Mouse (Mus musculus) layer of hippocampus, adult 8-10 months (tissue): ENCODE results near the gene Ppara. TPM values are rescaled to one million over a fixed set of nuclear protein-coding genes. Genes with fewer than 3 reads are reported as not detected.
A peak's percentile ranks its signal among the peaks of the same experiment; 100 is the strongest.

Experiments
- DNase-seq, 2 experiments: peaks; one replicate each; pipeline ENCODE4 v3.0.0; 2022; ENCODE audit warnings: low spot score in 2 of 2
- total RNA-seq, 4 experiments: library from RNA; stranded (reverse); gene quantifications; 2 replicates each; pipeline ENCODE4 v1.2.4; 2022

Ppara gene
- total RNA-seq, 4 experiments from 2014 or later = 2.8 to 5.1 (median 4.2) TPM

GRCm38 (mm10) chr15:85705013-85705528 lies 29.7 kb upstream of the Ppara start:
- DNase-seq = no peak

GRCm38 (mm10) chr15:85705566-85706332 lies 29.0 kb upstream of the Ppara start:
- DNase-seq = no peak

GRCm38 (mm10) chr15:85706527-85706926 lies 28.3 kb upstream of the Ppara start:
- no peak for DNase-seq

- DNase-seq = no peak
These were observed 27.8 kb upstream of the Ppara start for GRCm38 (mm10) chr15:85707017-85707416.

- no peak for DNase-seq
These were observed 27.2 kb upstream of the Ppara start for GRCm38 (mm10) chr15:85707458-85708030.

GRCm38 (mm10) chr15:85708217-85708616 lies 26.6 kb upstream of the Ppara start:
- DNase-seq = no peak

GRCm38 (mm10) chr15:85708843-85709242 lies 25.9 kb upstream of the Ppara start:
- DNase-seq = no peak

GRCm38 (mm10) chr15:85709268-85709973 lies 25.4 kb upstream of the Ppara start:
- peak; percentile 87 to 93 for DNase-seq

- DNase-seq = peak; percentile 76 to 80
These were observed 24.6 kb upstream of the Ppara start for GRCm38 (mm10) chr15:85710179-85710578.

- no peak for DNase-seq
These were observed 23.9 kb upstream of the Ppara start for GRCm38 (mm10) chr15:85710641-85711580.

GRCm38 (mm10) chr15:85712565-85713168 lies 22.1 kb upstream of the Ppara start:
- DNase-seq = no peak

- no peak for DNase-seq
These were observed 21.4 kb upstream of the Ppara start for GRCm38 (mm10) chr15:85713417-85713816.

GRCm38 (mm10) chr15:85715059-85715458 lies 19.7 kb upstream of the Ppara start:
- DNase-seq = no peak

GRCm38 (mm10) chr15:85716045-85716444 lies 18.7 kb upstream of the Ppara start:
- peak; percentile 72 to 89 for DNase-seq

GRCm38 (mm10) chr15:85716591-85716990 lies 18.2 kb upstream of the Ppara start:
- DNase-seq = no peak

- no peak for DNase-seq
These were observed 17.8 kb upstream of the Ppara start for GRCm38 (mm10) chr15:85717008-85717407.

- no peak for DNase-seq
These were observed 17.0 kb upstream of the Ppara start for GRCm38 (mm10) chr15:85717800-85718199.

- no peak for DNase-seq
These were observed 15.8 kb upstream of the Ppara start for GRCm38 (mm10) chr15:85719017-85719416.

GRCm38 (mm10) chr15:85720366-85720841 lies 14.4 kb upstream of the Ppara start:
- DNase-seq = no peak
